Mouse (Mus musculus): ENCODE measurements around the gene Terf2. TPM values are rescaled to one million over a fixed set of nuclear protein-coding genes. Genes with fewer than 3 reads are reported as not detected.
A peak's percentile ranks its signal among the peaks of the same experiment; 100 is the strongest.
"Not testable (repeated sequence)": the region's sequence is repeated elsewhere in the genome, so short reads cannot be mapped to it uniquely, and the experiment has no call there.

Gene Terf2
- polyA plus RNA-seq, 1 experiment from 2014 or later, result 15.8 TPM

- WGBS, result 91% methylated on average over 3 of the region's 3 CpGs
- Histone ChIP-seq H3K9me3 (ENCODE audit: control insufficient read depth, low read depth, low read length) (no peaks in the 10 kb centered on the region), H3K27me3 (ENCODE audit: control insufficient read depth, insufficient read depth, low read length) (no peaks in the 10 kb centered on the region), H3K36me3 (ENCODE audit: control insufficient read depth, insufficient read depth, low read length) (peaks cover 25% of the 10 kb centered on the region), H3K4me3 (ENCODE audit: low read depth, low read length) (no peak overlapping the region), H3K9ac (replicated peaks; ENCODE audit: low read depth, low read length) (no peak overlapping the region), H3K4me1 (ENCODE audit: control insufficient read depth, insufficient read depth, low read length) (peaks cover 12% of the 10 kb centered on the region; the same call in 1 of the 2 replicates), H3K4me2 (replicated peaks; ENCODE audit: low read depth, low read length) (no peak overlapping the region), H3K27ac (ENCODE audit: low read length) (no peak overlapping the region)
- ATAC-seq (ENCODE audit: insufficient number of reproducible peaks, insufficient read depth, low FRiP score, low read depth), result no peak
Observed at GRCm38 (mm10) chr8:107035641-107036040, 60.7 kb downstream of the Terf2 start.

DNA sequence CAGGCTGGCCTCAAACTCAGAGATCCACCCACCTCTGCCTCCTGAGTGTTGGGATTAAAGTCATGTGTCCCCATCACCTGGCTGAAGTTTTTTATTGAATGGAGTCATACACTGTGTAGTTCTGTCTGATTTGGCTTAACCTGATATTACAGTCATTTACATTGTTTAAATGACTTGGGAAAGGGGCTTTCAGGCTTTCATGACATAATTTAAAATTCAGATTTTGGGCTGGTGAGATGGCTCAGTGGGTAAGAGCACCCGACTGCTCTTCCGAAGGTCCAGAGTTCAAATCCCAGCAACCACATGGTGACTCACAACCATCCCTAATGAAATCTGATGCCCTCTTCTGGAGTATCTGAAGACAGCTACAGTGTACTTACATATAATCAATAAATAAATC is 62.7 kb downstream of the Terf2 start:
- 96% methylated on average over 2 of the region's 2 CpGs for WGBS
- peaks cover 12% of the 10 kb centered on the region; the same call in 1 of the 2 replicates for H3K4me1 ChIP-seq (ENCODE audit: control insufficient read depth, insufficient read depth, low read length)
- not testable (repeated sequence) for H3K27me3 ChIP-seq (ENCODE audit: control insufficient read depth, insufficient read depth, low read length); H3K4me2 ChIP-seq (replicated peaks; ENCODE audit: low read depth, low read length); H3K36me3 ChIP-seq (ENCODE audit: control insufficient read depth, insufficient read depth, low read length); H3K4me3 ChIP-seq (ENCODE audit: low read depth, low read length); H3K9me3 ChIP-seq (ENCODE audit: control insufficient read depth, low read depth, low read length); ATAC-seq (ENCODE audit: insufficient number of reproducible peaks, insufficient read depth, low FRiP score, low read depth); H3K9ac ChIP-seq (replicated peaks; ENCODE audit: low read depth, low read length); H3K27ac ChIP-seq (ENCODE audit: low read length)

DNA sequence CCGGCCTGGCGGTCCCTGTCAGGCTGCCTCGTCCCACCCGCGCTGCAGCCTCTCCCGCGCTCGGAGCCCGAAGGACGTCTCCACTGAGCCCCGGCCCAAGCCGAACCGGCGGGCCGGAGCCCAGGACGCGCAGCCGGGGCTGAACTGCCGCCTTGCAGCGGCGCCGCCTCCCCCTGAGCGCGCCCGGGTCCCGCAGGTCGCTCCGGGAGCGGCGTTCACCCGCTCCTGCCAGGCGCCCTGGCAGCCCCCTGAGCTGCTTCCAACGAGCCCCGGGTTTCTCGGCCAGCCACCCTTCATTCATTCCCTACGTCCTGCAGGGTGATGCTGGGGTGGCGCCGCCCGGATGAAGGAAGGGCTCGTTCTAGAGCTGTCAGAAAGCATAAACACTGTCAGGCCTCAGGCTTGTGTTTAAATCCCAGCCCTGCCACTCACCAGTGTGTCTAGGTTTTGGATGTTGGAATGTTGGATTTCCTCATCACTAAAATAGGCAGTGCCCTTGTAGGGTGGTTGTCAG is 64.7 kb downstream of the Terf2 start:
- Histone ChIP-seq H3K9ac (replicated peaks; ENCODE audit: low read depth, low read length) (peak overlapping the region; percentile 88), H3K9me3 (ENCODE audit: control insufficient read depth, low read depth, low read length) (no peaks in the 10 kb centered on the region)
- ATAC-seq (ENCODE audit: insufficient number of reproducible peaks, insufficient read depth, low FRiP score, low read depth), result no peak

GRCm38 (mm10) chr8:107030650-107031576 is 65.4 kb downstream of the Terf2 start, which contains the start of gene Vps4a:
Gene Vps4a (plus strand): TSS chr8:107031222.
- H3K9me3 ChIP-seq (ENCODE audit: control insufficient read depth, low read depth, low read length), result no peaks in the 10 kb centered on the region
- peak within 1 kb of the TSS; percentile 88 for H3K9ac ChIP-seq (replicated peaks; ENCODE audit: low read depth, low read length)
- no peaks in the 10 kb centered on the region; the same call in 1 of the 2 replicates for H3K36me3 ChIP-seq (ENCODE audit: control insufficient read depth, insufficient read depth, low read length)
- peak within 1 kb of the TSS; percentile 95 for H3K4me3 ChIP-seq (ENCODE audit: low read depth, low read length)
- ATAC-seq (ENCODE audit: insufficient number of reproducible peaks, insufficient read depth, low FRiP score, low read depth), result peak; percentile 93
- peak within 1 kb of the TSS; percentile 66; the same call in 1 of the 2 replicates for H3K27ac ChIP-seq (ENCODE audit: low read length)
- H3K4me1 ChIP-seq (ENCODE audit: control insufficient read depth, insufficient read depth, low read length), result peaks cover 12% of the 10 kb centered on the region; the same call in 1 of the 2 replicates
- H3K4me2 ChIP-seq (replicated peaks; ENCODE audit: low read depth, low read length), result peak within 1 kb of the TSS; percentile 73
- H3K27me3 ChIP-seq (ENCODE audit: control insufficient read depth, insufficient read depth, low read length), result no peaks in the 10 kb centered on the region
- 5% methylated on average over 60 of the region's 66 CpGs for WGBS

More for the DNA sequence above, 64.7 kb downstream of the Terf2 start:
- H3K4me2 ChIP-seq (replicated peaks; ENCODE audit: low read depth, low read length), result peak overlapping the region; percentile 73
- 0% methylated on average over 40 of the region's 40 CpGs for WGBS
- H3K4me3 ChIP-seq (ENCODE audit: low read depth, low read length), result peak overlapping the region; percentile 95
- H3K27ac ChIP-seq (ENCODE audit: low read length), result peak overlapping the region; percentile 66; the same call in 1 of the 2 replicates
- no peaks in the 10 kb centered on the region for H3K27me3 ChIP-seq (ENCODE audit: control insufficient read depth, insufficient read depth, low read length)
- peaks cover 2% of the 10 kb centered on the region for H3K36me3 ChIP-seq (ENCODE audit: control insufficient read depth, insufficient read depth, low read length)
- peaks cover 12% of the 10 kb centered on the region; the same call in 1 of the 2 replicates for H3K4me1 ChIP-seq (ENCODE audit: control insufficient read depth, insufficient read depth, low read length)

DNA sequence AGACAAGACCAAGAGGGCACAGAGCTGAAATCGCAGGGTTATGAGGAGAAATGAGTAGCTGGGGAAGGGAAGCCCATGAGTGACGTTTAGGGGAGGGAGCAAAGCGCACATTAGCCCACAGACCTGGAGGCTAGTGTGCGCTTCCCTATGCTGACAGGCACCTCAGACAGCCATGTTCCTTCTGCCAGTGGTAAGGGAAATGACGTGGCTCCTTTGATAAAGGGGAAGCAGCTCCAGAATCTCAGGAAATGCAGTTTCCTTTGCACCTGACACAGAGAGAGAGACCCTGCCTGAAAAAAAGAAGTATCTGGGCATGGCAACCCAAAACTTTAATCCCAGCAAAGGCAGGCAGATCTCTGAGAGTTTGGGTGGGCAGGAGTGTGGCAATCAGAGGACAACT is 66.3 kb downstream of the Terf2 start:
- Histone ChIP-seq H3K4me2 (replicated peaks; ENCODE audit: low read depth, low read length) (no peak overlapping the region), H3K27ac (ENCODE audit: low read length) (0 out of 2 replicates have a peak overlapping the region, but pooled peaks have one; percentile 15), H3K9me3 (ENCODE audit: control insufficient read depth, low read depth, low read length) (no peaks in the 10 kb centered on the region), H3K4me1 (ENCODE audit: control insufficient read depth, insufficient read depth, low read length) (peaks cover 12% of the 10 kb centered on the region; the same call in 1 of the 2 replicates), H3K36me3 (ENCODE audit: control insufficient read depth, insufficient read depth, low read length) (no peaks in the 10 kb centered on the region), H3K4me3 (ENCODE audit: low read depth, low read length) (no peak overlapping the region), H3K27me3 (ENCODE audit: control insufficient read depth, insufficient read depth, low read length) (no peaks in the 10 kb centered on the region), H3K9ac (replicated peaks; ENCODE audit: low read depth, low read length) (no peak overlapping the region)
- WGBS, result 66% methylated on average over 5 of the region's 5 CpGs
- no peak for ATAC-seq (ENCODE audit: insufficient number of reproducible peaks, insufficient read depth, low FRiP score, low read depth)

DNA sequence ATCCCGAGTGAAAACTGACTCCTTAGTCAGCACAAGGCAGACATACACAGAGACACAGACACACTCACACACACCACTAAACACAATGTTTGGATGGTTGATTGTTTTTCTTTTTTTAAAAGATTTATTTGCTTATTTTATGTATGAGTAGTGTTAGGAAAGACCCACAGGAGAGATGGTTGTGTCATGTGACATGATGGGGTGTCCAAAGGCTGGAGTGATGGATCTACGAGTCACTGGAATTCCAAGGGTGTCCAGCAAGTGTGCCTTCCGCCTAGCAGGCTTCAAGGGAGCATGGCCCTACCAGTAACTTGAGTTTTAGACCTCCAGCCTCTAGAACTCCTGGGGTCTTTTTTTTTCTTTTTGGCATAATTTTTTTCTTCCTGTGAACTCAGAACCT is 67.0 kb downstream of the Terf2 start:
- Histone ChIP-seq H3K4me2 (replicated peaks; ENCODE audit: low read depth, low read length) (no peak overlapping the region), H3K4me1 (ENCODE audit: control insufficient read depth, insufficient read depth, low read length) (peaks cover 12% of the 10 kb centered on the region; the same call in 1 of the 2 replicates), H3K9ac (replicated peaks; ENCODE audit: low read depth, low read length) (no peak overlapping the region), H3K36me3 (ENCODE audit: control insufficient read depth, insufficient read depth, low read length) (no peaks in the 10 kb centered on the region), H3K27me3 (ENCODE audit: control insufficient read depth, insufficient read depth, low read length) (no peaks in the 10 kb centered on the region), H3K4me3 (ENCODE audit: low read depth, low read length) (no peak overlapping the region), H3K27ac (ENCODE audit: low read length) (no peak overlapping the region), H3K9me3 (ENCODE audit: control insufficient read depth, low read depth, low read length) (no peaks in the 10 kb centered on the region)
- no peak for ATAC-seq (ENCODE audit: insufficient number of reproducible peaks, insufficient read depth, low FRiP score, low read depth)
- 70% methylated on average over 3 of the region's 3 CpGs for WGBS

- Histone ChIP-seq H3K4me3 (ENCODE audit: low read depth, low read length) (no peak overlapping the region), H3K27me3 (ENCODE audit: control insufficient read depth, insufficient read depth, low read length) (no peaks in the 10 kb centered on the region), H3K36me3 (ENCODE audit: control insufficient read depth, insufficient read depth, low read length) (no peaks in the 10 kb centered on the region), H3K4me2 (replicated peaks; ENCODE audit: low read depth, low read length) (no peak overlapping the region), H3K27ac (ENCODE audit: low read length) (no peak overlapping the region), H3K9ac (replicated peaks; ENCODE audit: low read depth, low read length) (no peak overlapping the region), H3K9me3 (ENCODE audit: control insufficient read depth, low read depth, low read length) (no peaks in the 10 kb centered on the region), H3K4me1 (ENCODE audit: control insufficient read depth, insufficient read depth, low read length) (no peaks in the 10 kb centered on the region)
- WGBS, result 87% methylated on average over 8 of the region's 8 CpGs
- no peak for ATAC-seq (ENCODE audit: insufficient number of reproducible peaks, insufficient read depth, low FRiP score, low read depth)
Observed at GRCm38 (mm10) chr8:107023479-107023878, 72.9 kb downstream of the Terf2 start.
